Mouse (Mus musculus) C2C12 (cell line): ENCODE data around the gene Hist1h4h. TPM values are rescaled to one million over a fixed set of nuclear protein-coding genes. Genes with fewer than 3 reads are reported as not detected.
"Not testable (repeated sequence)": the region's sequence is repeated elsewhere in the genome, so short reads cannot be mapped to it uniquely, and the experiment has no call there.

Experiments used
- H3K27me3 ChIP-seq: one replicate; pipeline ENCODE4 v1.6.1; 2011; ENCODE audit not compliant: control insufficient read depth, insufficient read depth, insufficient read length
- H3K36me3 ChIP-seq: one replicate; pipeline ENCODE4 v1.6.1; 2011; ENCODE audit not compliant: control insufficient read depth, insufficient read depth
- H3K4me3 ChIP-seq: one replicate; pipeline ENCODE4 v1.5.1; 2011; ENCODE audit warnings: mild to moderate bottlenecking, control low read depth; ENCODE audit not compliant: poor library complexity, insufficient read depth, severe bottlenecking
- H3K79me2 ChIP-seq: one replicate; pipeline ENCODE4 v1.6.1; 2011; ENCODE audit not compliant: control insufficient read depth, insufficient read depth
- H3K79me3 ChIP-seq: one replicate; pipeline ENCODE4 v1.6.1; 2011; ENCODE audit warnings: low read depth, control low read depth
- H3ac ChIP-seq: one replicate; pipeline ENCODE3; 2011; ENCODE audit warnings: low read depth; ENCODE audit not compliant: control insufficient read depth, insufficient read length
- CEBPB ChIP-seq: IDR thresholded peaks from one replicate; pipeline ENCODE4 v1.6.1; 2011; ENCODE audit warnings: low read depth, mild to moderate bottlenecking, control low read depth, moderate library complexity
- CTCF ChIP-seq: IDR thresholded peaks from one replicate; pipeline ENCODE4 v1.5.1; 2011; ENCODE audit not compliant: control insufficient read depth, insufficient read depth, insufficient read length
- FOSL1 ChIP-seq: IDR thresholded peaks from one replicate; pipeline ENCODE4 v1.8.0; 2011; ENCODE audit warnings: mild to moderate bottlenecking, low read length; ENCODE audit not compliant: poor library complexity, insufficient read depth, severe bottlenecking
- MAX ChIP-seq: IDR thresholded peaks from one replicate; pipeline ENCODE4 v1.6.1; 2011; ENCODE audit warnings: mild to moderate bottlenecking, control low read depth
- MYOD1 ChIP-seq: IDR thresholded peaks from one replicate; pipeline ENCODE4 v1.6.1; 2011; ENCODE audit warnings: low read depth; ENCODE audit not compliant: control insufficient read depth, insufficient read length
- MYOG ChIP-seq: IDR thresholded peaks from one replicate; pipeline ENCODE4 v1.6.1; 2011; ENCODE audit not compliant: control insufficient read depth, insufficient read length; ENCODE audit errors: extremely low read depth
- USF1 ChIP-seq: IDR thresholded peaks from one replicate; pipeline ENCODE4 v1.6.1; 2011; ENCODE audit warnings: low read depth, mild to moderate bottlenecking, control low read depth, moderate library complexity
- microRNA-seq: library from miRNA; unstranded; fragments of <30 nt; microRNA quantifications from one replicate; pipeline ENCODE4, GENCODE M21; 2019; ENCODE audit warnings: borderline microRNAs expressed
- polyA plus RNA-seq: library from polyadenylated mRNA; unstranded; fragments of >200 nt; fragmentation: generic; extraction: Trizol; gene quantifications from one replicate; pipeline ENCODE4 v1.2.1, GENCODE M21; 2012; ENCODE audit warnings: missing spikeins

The Hist1h4h gene
- polyA plus RNA-seq, 1 experiment: 6.9 TPM

GRCm38 (mm10) chr13:23574546-23575170 lies 43.8 kb downstream of the Hist1h4h start:
- H3ac ChIP-seq, H3K36me3 ChIP-seq, H3K4me3 ChIP-seq, H3K79me2 ChIP-seq, H3K27me3 ChIP-seq, H3K79me3 ChIP-seq: not testable (repeated sequence)

GRCm38 (mm10) chr13:23575271-23575851 lies 44.5 kb downstream of the Hist1h4h start, which contains the start of gene Hist1h3d:
Gene Hist1h3d, plus strand, starts transcription at chr13:23575763.
- Histone ChIP-seq H3ac (peak within 1 kb of the TSS; percentile 55), H3K4me3 (peak within 1 kb of the TSS; percentile 35), H3K36me3 (no peaks in the 10 kb centered on the region), H3K79me2 (no peaks in the 10 kb centered on the region), H3K79me3 (no peaks in the 10 kb centered on the region), H3K27me3 (no peaks in the 10 kb centered on the region)
- TF ChIP-seq FOSL1 (no peak), MYOG (no peak), MYOD1 (no peak), CTCF (no peak), CEBPB (no peak), USF1 (no peak), MAX (no peak)

DNA sequence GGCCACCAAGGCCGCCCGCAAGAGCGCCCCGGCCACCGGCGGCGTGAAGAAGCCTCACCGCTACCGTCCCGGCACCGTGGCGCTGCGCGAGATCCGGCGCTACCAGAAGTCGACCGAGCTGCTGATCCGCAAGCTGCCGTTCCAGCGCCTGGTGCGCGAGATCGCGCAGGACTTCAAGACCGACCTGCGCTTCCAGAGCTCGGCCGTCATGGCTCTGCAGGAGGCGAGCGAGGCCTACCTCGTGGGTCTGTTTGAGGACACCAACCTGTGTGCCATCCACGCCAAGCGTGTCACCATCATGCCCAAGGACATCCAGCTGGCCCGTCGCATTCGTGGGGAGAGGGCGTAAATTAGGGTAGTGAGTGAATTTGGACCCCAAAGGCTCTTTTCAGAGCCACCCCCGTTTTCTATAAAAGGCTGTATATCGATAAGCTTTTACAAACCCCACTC lies 45.0 kb downstream of the Hist1h4h start:
- Histone ChIP-seq H3K4me3 (peak overlapping the region; percentile 35), H3ac (peak overlapping the region; percentile 34)
- H3K79me3 ChIP-seq, H3K79me2 ChIP-seq, H3K27me3 ChIP-seq, H3K36me3 ChIP-seq: not testable (repeated sequence)

GRCm38 (mm10) chr13:23576351-23576881 lies 45.6 kb downstream of the Hist1h4h start:
- H3K36me3 ChIP-seq: no peaks in the 10 kb centered on the region
- no peaks in the 10 kb centered on the region for H3K79me3 ChIP-seq
- H3K79me2 ChIP-seq: no peaks in the 10 kb centered on the region
- H3K27me3 ChIP-seq: no peaks in the 10 kb centered on the region
- H3ac ChIP-seq: peak overlapping the region; percentile 55
- peak overlapping the region; percentile 35 for H3K4me3 ChIP-seq
- TF ChIP-seq CEBPB: no peak
- no peak for TF ChIP-seq MAX
- no peak for TF ChIP-seq USF1
- TF ChIP-seq CTCF: no peak
- TF ChIP-seq FOSL1: no peak
- no peak for TF ChIP-seq MYOD1
- no peak for TF ChIP-seq MYOG

DNA sequence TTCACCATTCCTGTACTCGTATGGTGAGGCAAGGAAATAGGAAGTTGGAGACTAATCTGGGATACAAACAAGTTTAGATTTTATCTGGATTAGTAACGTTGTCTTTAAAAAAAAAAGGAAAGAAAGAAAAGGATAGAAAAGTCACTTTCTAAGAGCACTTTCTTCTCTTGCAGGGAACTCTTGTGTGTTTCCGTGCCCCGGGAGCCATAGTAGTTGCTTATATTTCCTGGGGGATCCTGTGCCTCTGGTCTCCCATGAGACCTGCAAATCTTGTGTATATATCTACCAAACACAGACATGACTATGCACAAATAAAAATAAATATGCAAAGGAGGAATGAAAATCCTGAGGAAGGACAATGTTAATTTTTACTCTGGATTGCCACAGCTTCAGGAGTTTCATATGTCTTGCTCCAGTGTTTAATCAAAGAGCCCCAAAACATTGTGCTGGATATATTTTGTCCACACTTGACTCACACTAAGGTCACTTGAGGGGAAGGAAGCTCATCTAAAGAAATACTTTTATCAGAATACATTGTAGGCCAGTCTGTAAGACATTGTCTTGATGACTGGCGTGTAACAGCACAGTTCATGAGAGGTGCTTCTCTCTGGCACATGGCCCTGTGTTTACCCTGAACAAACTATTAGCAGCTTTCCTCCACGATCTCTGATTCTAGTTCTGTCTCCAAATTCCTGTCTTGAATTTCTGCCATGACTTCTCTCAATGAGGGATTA lies 46.2 kb downstream of the Hist1h4h start:
- no peaks in the 10 kb centered on the region for H3K27me3 ChIP-seq
- H3ac ChIP-seq: peak overlapping the region; percentile 55
- TF ChIP-seq MYOG: no peak
- H3K4me3 ChIP-seq: peak overlapping the region; percentile 35
- no peaks in the 10 kb centered on the region for H3K79me3 ChIP-seq
- no peaks in the 10 kb centered on the region for H3K79me2 ChIP-seq
- H3K36me3 ChIP-seq: no peaks in the 10 kb centered on the region

GRCm38 (mm10) chr13:23577835-23578234 lies 47.0 kb downstream of the Hist1h4h start:
- Histone ChIP-seq H3K79me3 (no peaks in the 10 kb centered on the region), H3K79me2 (no peaks in the 10 kb centered on the region), H3K27me3 (no peaks in the 10 kb centered on the region), H3K4me3 (no peak overlapping the region), H3K36me3 (no peaks in the 10 kb centered on the region), H3ac (no peak overlapping the region)
- no peak for TF ChIP-seq CEBPB
- no peak for TF ChIP-seq MAX

Small RNAs within 50 kb of the gene (microRNA-seq; reads per million reads assigned to microRNA genes)
- gene Gm44297: not detected
- gene Gm44359: not detected
- not detected for gene Gm44394
- 0.68 reads per million, percentile 14 among the genes with 10 or more reads in this experiment for gene n-TStga1

Other genes starting within 250 kb of the Hist1h4h start
- gene Zfp322a, start 161.8 kb upstream of the Hist1h4h start, polyA plus RNA-seq: 2.1 TPM
- 11.2 TPM for gene Abt1, start 107.2 kb upstream of the Hist1h4h start, polyA plus RNA-seq
- not detected for gene Btn1a1, start 65.1 kb upstream of the Hist1h4h start, polyA plus RNA-seq
- gene Btn2a2, start 42.2 kb upstream of the Hist1h4h start, polyA plus RNA-seq: 0.07 TPM
- 98.1 TPM for gene Hist1h2af, start 2.9 kb downstream of the Hist1h4h start, polyA plus RNA-seq
- 5.5 TPM for gene Hist1h3g, start 4.4 kb downstream of the Hist1h4h start, polyA plus RNA-seq
- 1.2 TPM for gene Hist1h2bh, start 12.3 kb downstream of the Hist1h4h start, polyA plus RNA-seq
- gene Hist1h3f, start 13.0 kb downstream of the Hist1h4h start, polyA plus RNA-seq: 1.2 TPM
- gene Hist1h4f, start 20.6 kb downstream of the Hist1h4h start, polyA plus RNA-seq: 7.4 TPM
- 0.25 TPM for gene Hist1h1d, start 22.2 kb downstream of the Hist1h4h start, polyA plus RNA-seq
- 2.8 TPM for gene Hist1h3e, start 31.3 kb downstream of the Hist1h4h start, polyA plus RNA-seq
- 12.6 TPM for gene Hist1h2ae, start 40.2 kb downstream of the Hist1h4h start, polyA plus RNA-seq
- 9.9 TPM for gene Hist1h2bg, start 40.3 kb downstream of the Hist1h4h start, polyA plus RNA-seq
- gene Hist1h2bf, start 43.1 kb downstream of the Hist1h4h start, polyA plus RNA-seq: 4.5 TPM
- gene Hist1h2ad, start 43.3 kb downstream of the Hist1h4h start, polyA plus RNA-seq: 0.73 TPM
- 1.9 TPM for gene Hist1h3d, start 44.7 kb downstream of the Hist1h4h start, polyA plus RNA-seq
- gene Hist1h4d, start 50.5 kb downstream of the Hist1h4h start, polyA plus RNA-seq: 2.8 TPM
- 0.98 TPM for gene Hist1h2be, start 90.1 kb downstream of the Hist1h4h start, polyA plus RNA-seq
- 1.2 TPM for gene Hist1h1e, start 91.5 kb downstream of the Hist1h4h start, polyA plus RNA-seq
- 0.54 TPM for gene Hist1h2ac, start 152.9 kb downstream of the Hist1h4h start, polyA plus RNA-seq
- 16.8 TPM for gene Hist1h2bc, start 153.1 kb downstream of the Hist1h4h start, polyA plus RNA-seq
- gene Hist1h1t, start 164.8 kb downstream of the Hist1h4h start, polyA plus RNA-seq: not detected
- 0.62 TPM for gene Hist1h4c, start 167.4 kb downstream of the Hist1h4h start, polyA plus RNA-seq
- gene Hfe, start 179.8 kb downstream of the Hist1h4h start, polyA plus RNA-seq: 0.91 TPM
- 45.9 TPM for gene Hist1h1c, start 207.8 kb downstream of the Hist1h4h start, polyA plus RNA-seq
- gene Hist1h3c, start 214.6 kb downstream of the Hist1h4h start, polyA plus RNA-seq: 6.1 TPM
- 2.8 TPM for gene Hist1h2bb, start 215.7 kb downstream of the Hist1h4h start, polyA plus RNA-seq
- 9.3 TPM for gene Hist1h2ab, start 220.1 kb downstream of the Hist1h4h start, polyA plus RNA-seq
- gene Hist1h3b, start 221.2 kb downstream of the Hist1h4h start, polyA plus RNA-seq: 2.0 TPM
- gene Hist1h4b, start 226.0 kb downstream of the Hist1h4h start, polyA plus RNA-seq: 16.8 TPM
- 6.8 TPM for gene Hist1h4a, start 230.2 kb downstream of the Hist1h4h start, polyA plus RNA-seq
- gene Hist1h3a, start 231.3 kb downstream of the Hist1h4h start, polyA plus RNA-seq: 2.4 TPM
- gene Hist1h1a, start 232.6 kb downstream of the Hist1h4h start, polyA plus RNA-seq: 1.5 TPM
- 0.02 TPM for gene Trim38, start 238.9 kb downstream of the Hist1h4h start, polyA plus RNA-seq